ENCODE assay signal across 13 mouse cellular contexts in the genomic region with DNA sequence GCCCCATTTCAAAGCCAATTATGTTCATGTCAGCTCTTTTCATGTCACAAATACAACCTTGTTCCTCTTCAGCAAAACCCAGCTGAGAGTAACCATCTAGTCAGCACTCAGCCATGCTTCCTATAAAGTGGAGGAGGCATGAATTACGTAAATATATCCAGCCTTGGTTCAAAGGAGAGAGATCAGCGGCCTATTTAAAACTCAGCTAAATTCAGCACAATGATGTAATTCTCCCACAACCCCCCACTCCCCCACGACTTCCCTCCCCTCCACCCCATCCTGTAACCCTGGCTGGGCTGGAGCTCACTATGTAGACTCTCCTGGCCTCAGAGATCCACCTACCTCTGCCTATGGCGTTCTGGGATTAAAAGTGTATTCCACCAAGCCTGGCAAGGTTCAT. TPM values are rescaled to one million over a fixed set of nuclear protein-coding genes. Genes with fewer than 3 reads are reported as not detected.
DNase-seq lines count a peak whose midpoint lies in the region; ATAC-seq and TF ChIP-seq lines count a peak whose summit lies in the region.
"Had no signal": no experiment of that assay in that cellular context is flagged by ENCODE, and none has a peak within 500 bp of the region (broad histone marks: within the 10 kb centered on the region; RNA-seq: fewer than 3 reads in every experiment).

No protein-coding gene starts in this region.

- no peak for ATAC-seq in kidney, embryonic 15.5 days (replicated peaks; ENCODE audit: low FRiP score)
- ATAC-seq in heart, embryonic 11.5 days (replicated peaks; ENCODE audit: insufficient number of reproducible peaks, low FRiP score, low TSS enrichment), result peak; percentile 68
- ATAC-seq: hindbrain, postnatal 0 days; midbrain, embryonic 16.5 days had no signal

- WGBS in kidney, embryonic 15.5 days, result 46% methylated on average over 4 of the region's 4 CpGs
- 38% methylated on average over 4 of the region's 4 CpGs for WGBS in kidney, adult 2 months
- WGBS in heart, embryonic 11.5 days (ENCODE audit: insufficient replicate concordance), result 23% methylated on average over 4 of the region's 4 CpGs

- H3K27me3 ChIP-seq in kidney, embryonic 15.5 days, result no peaks in the 10 kb centered on the region
- H3K27me3 ChIP-seq in kidney, adult 2 months (replicated peaks; ENCODE audit: control insufficient read depth, insufficient read depth, low read length), result no peaks in the 10 kb centered on the region
- H3K27me3 ChIP-seq in heart, embryonic 11.5 days (ENCODE audit: control insufficient read depth, insufficient read depth, low read length), result no peaks in the 10 kb centered on the region

- no peak overlapping the region for H3K9ac ChIP-seq in kidney, embryonic 15.5 days
- no peak overlapping the region for H3K9ac ChIP-seq in heart, embryonic 11.5 days (ENCODE audit: low read depth, low read length)

- no peak for TF ChIP-seq POLR2A in kidney, adult 2 months (IDR thresholded peaks at IDR 0.05; ENCODE audit: low read depth, low read length)

- H3K27ac ChIP-seq in kidney, embryonic 15.5 days, result 0 out of 2 replicates have a peak overlapping the region, but pooled peaks have one; percentile 37
- H3K27ac ChIP-seq in kidney, adult 2 months (ENCODE audit: insufficient read depth, low read depth, low read length), result no peak overlapping the region
- peak overlapping the region; percentile 80 for H3K27ac ChIP-seq in heart, embryonic 11.5 days (ENCODE audit: low read depth, low read length)

- H3K4me2 ChIP-seq in kidney, embryonic 15.5 days, result no peak overlapping the region
- peak overlapping the region; percentile 20; the same call in 1 of the 2 replicates for H3K4me2 ChIP-seq in heart, embryonic 11.5 days

- no peak for DNase-seq in kidney, adult 2 months
- peak; percentile 79 for DNase-seq in brain, adult 2 months (ENCODE audit: low read depth, low spot score)
- peak; percentile 38 for DNase-seq in retina, embryonic 14.5 days (ENCODE audit: low spot score)
- DNase-seq in layer of hippocampus, postnatal 25 days (ENCODE audit: extremely low spot score in 1 of 2, low spot score in 1 of 2), result no peak
- no peak for DNase-seq in left cerebral cortex, adult 8-10 months (ENCODE audit: low spot score in 2 of 2)
- DNase-seq: cerebellum, postnatal 25 days; gastrocnemius, postnatal 25 days; lung, adult 18-20 months; thymus, postnatal 14 days had no signal

- no peak for TF ChIP-seq CTCF in kidney, adult 2 months (conservative IDR thresholded peaks at IDR 0.05; ENCODE audit: insufficient read depth, insufficient read length, low read depth, low read length)

- no peaks in the 10 kb centered on the region for H3K9me3 ChIP-seq in kidney, embryonic 15.5 days (replicated peaks)
- H3K9me3 ChIP-seq in heart, embryonic 11.5 days (replicated peaks; ENCODE audit: control insufficient read depth, low read length), result no peaks in the 10 kb centered on the region

- peaks cover 5% of the 10 kb centered on the region for H3K4me1 ChIP-seq in kidney, embryonic 15.5 days
- no peaks in the 10 kb centered on the region for H3K4me1 ChIP-seq in kidney, adult 2 months (ENCODE audit: control insufficient read depth, insufficient read depth, low read length)
- peaks cover 29% of the 10 kb centered on the region for H3K4me1 ChIP-seq in heart, embryonic 11.5 days (ENCODE audit: control insufficient read depth, insufficient read depth, low read length)

- H3K36me3 ChIP-seq in kidney, embryonic 15.5 days, result peaks cover 7% of the 10 kb centered on the region; the same call in 1 of the 2 replicates
- no peaks in the 10 kb centered on the region for H3K36me3 ChIP-seq in kidney, adult 2 months (ENCODE audit: control insufficient read depth, insufficient read depth, low read length)
- peaks cover 5% of the 10 kb centered on the region; the same call in 1 of the 2 replicates for H3K36me3 ChIP-seq in heart, embryonic 11.5 days (ENCODE audit: control insufficient read depth, insufficient read depth, low read length)

- H3K4me3 ChIP-seq in kidney, embryonic 15.5 days (replicated peaks), result no peak overlapping the region
- no peak overlapping the region for H3K4me3 ChIP-seq in kidney, adult 2 months (ENCODE audit: insufficient read depth, low read depth, low read length)
- no peak overlapping the region for H3K4me3 ChIP-seq in heart, embryonic 11.5 days (ENCODE audit: low read depth, low read length)

RNA-seq across cellular contexts. Expression of gene Fank1, which starts 32.0 kb away (rescaled TPM):
- 0.23 and 0.37 TPM in 2 replicates for polyA plus RNA-seq in kidney, embryonic 15.5 days (2015; fragmentation: Nextera tagmentation; extraction: Ambion mirVana)
- polyA plus RNA-seq in kidney, adult 2 months (2012; rRNA removed), result 0.08 and 0.09 TPM in 2 replicates
- polyA plus RNA-seq in heart, embryonic 11.5 days (2014; fragmentation: Nextera tagmentation; extraction: Ambion mirVana), result 0.10 TPM in 1 of 2 replicates, not detected in the other
- total RNA-seq in layer of hippocampus, postnatal 25 days (2021), result 1 to 10 TPM; 2.4 to 2.7 TPM
- 1 to 10 TPM; 3.3 to 4.5 (median 4.1) TPM for total RNA-seq in left cerebral cortex, adult 8-10 months (2022)
- total RNA-seq: gastrocnemius, postnatal 25 days had no signal

RNA-seq across cellular contexts. Expression of gene Uros, which starts 34.8 kb away (rescaled TPM):
- 30.3 and 30.7 TPM in 2 replicates for polyA plus RNA-seq in kidney, embryonic 15.5 days (2015; fragmentation: Nextera tagmentation; extraction: Ambion mirVana)
- polyA plus RNA-seq in kidney, adult 2 months (2012; rRNA removed), result 26.0 and 26.5 TPM in 2 replicates
- polyA plus RNA-seq in heart, embryonic 11.5 days (2014; fragmentation: Nextera tagmentation; extraction: Ambion mirVana), result 53.0 and 53.6 TPM in 2 replicates
- 10 to 100 TPM; 17.8 to 18.1 TPM for total RNA-seq in layer of hippocampus, postnatal 25 days (2021)
- 10 to 100 TPM; 15.3 to 22.4 (median 20.1) TPM for total RNA-seq in left cerebral cortex, adult 8-10 months (2022)

RNA-seq across cellular contexts. Expression of gene Bccip, which starts 35.6 kb away (rescaled TPM):
- 189 and 201 TPM in 2 replicates for polyA plus RNA-seq in kidney, embryonic 15.5 days (2015; fragmentation: Nextera tagmentation; extraction: Ambion mirVana)
- polyA plus RNA-seq in kidney, adult 2 months (2012; rRNA removed), result 37.1 and 46.6 TPM in 2 replicates
- 100 and 102 TPM in 2 replicates for polyA plus RNA-seq in heart, embryonic 11.5 days (2014; fragmentation: Nextera tagmentation; extraction: Ambion mirVana)
- 10 to 100 TPM; 58.0 to 60.2 TPM for total RNA-seq in layer of hippocampus, postnatal 25 days (2021)
- total RNA-seq in left cerebral cortex, adult 8-10 months (2022), result 10 to 100 TPM; 63.4 to 69.4 (median 68.0) TPM

RNA-seq across cellular contexts. Expression of gene Dhx32, which starts 37.8 kb away (rescaled TPM):
- 19.7 and 21.3 TPM in 2 replicates for polyA plus RNA-seq in kidney, embryonic 15.5 days (2015; fragmentation: Nextera tagmentation; extraction: Ambion mirVana)
- 26.1 and 28.1 TPM in 2 replicates for polyA plus RNA-seq in kidney, adult 2 months (2012; rRNA removed)
- 24.7 and 30.8 TPM in 2 replicates for polyA plus RNA-seq in heart, embryonic 11.5 days (2014; fragmentation: Nextera tagmentation; extraction: Ambion mirVana)
- total RNA-seq in layer of hippocampus, postnatal 25 days (2021), result 10 to 100 TPM; 39.5 to 44.2 TPM
- total RNA-seq in left cerebral cortex, adult 8-10 months (2022), result 10 to 100 TPM; 42.4 to 47.2 (median 43.2) TPM

Comparison
In these comparisons a context has a peak if more than half of its experiments do, and no peak if none do; other contexts are left out.
1. DNase-seq: peak in brain, adult 2 months (single experiment) and retina, embryonic 14.5 days (single experiment); none in kidney, adult 2 months (single experiment), layer of hippocampus, postnatal 25 days (0 of 2) and left cerebral cortex, adult 8-10 months (0 of 2).